Mouse (Mus musculus) intestine, embryonic 16.5 days (tissue): ENCODE results near the gene Gata2. TPM values are rescaled to one million over a fixed set of nuclear protein-coding genes. Genes with fewer than 3 reads are reported as not detected.
"Not testable (repeated sequence)": the region's sequence is repeated elsewhere in the genome, so short reads cannot be mapped to it uniquely, and the experiment has no call there.

Experiments used
- ATAC-seq: fragments of 200-750 bp; cut with Nextera tagmentation; 2 replicates; pipeline ENCODE4 v1.8.0; 2017; ENCODE audit warnings: moderate TSS enrichment, moderate library complexity
- H3K27ac ChIP-seq: fragments of 300-500 bp; sonication (generic); 2 replicates; pipeline ENCODE4 v1.5.1; 2014; ENCODE audit warnings: mild to moderate bottlenecking, low read length
- H3K27me3 ChIP-seq: fragments of 300-500 bp; sonication (generic); replicated peaks from 2 replicates; pipeline ENCODE4 v1.6.1; 2014; ENCODE audit warnings: low read length, control low read depth, mixed read lengths; ENCODE audit not compliant: control insufficient read depth, insufficient read depth
- H3K36me3 ChIP-seq: fragments of 300-500 bp; sonication (generic); 2 replicates; pipeline ENCODE4 v1.6.1; 2014; ENCODE audit warnings: low read length, control low read depth; ENCODE audit not compliant: control insufficient read depth, insufficient read depth
- H3K4me1 ChIP-seq: fragments of 300-500 bp; sonication (generic); 2 replicates; pipeline ENCODE4 v1.6.1; 2014; ENCODE audit warnings: low read length, control low read depth, mixed read lengths; ENCODE audit not compliant: control insufficient read depth, insufficient read depth
- H3K4me2 ChIP-seq: fragments of 300-500 bp; sonication (generic); 2 replicates; pipeline ENCODE4 v1.6.1; 2014; ENCODE audit warnings: low read depth, low read length, control low read depth
- H3K4me3 ChIP-seq: fragments of 300-500 bp; sonication (generic); 2 replicates; pipeline ENCODE4 v1.5.1; 2014; ENCODE audit warnings: mild to moderate bottlenecking, low read length
- H3K9ac ChIP-seq: fragments of 300-500 bp; sonication (generic); 2 replicates; pipeline ENCODE4 v1.6.1; 2014; ENCODE audit warnings: low read depth, low read length
- H3K9me3 ChIP-seq: fragments of 300-500 bp; sonication (generic); 2 replicates; pipeline ENCODE4 v1.6.1; 2016; ENCODE audit warnings: low read length, control low read depth; ENCODE audit not compliant: control insufficient read depth
- WGBS: fragments of 180-500 bp; shearing (Covaris S2); extraction: QIAGEN DNeasy Blood & Tissue Kit; methylation state at CpG from one replicate; pipeline ENCODE4 v1.1.7; 2014; 5-methylcytosine and 5-hydroxymethylcytosine counted together
- polyA plus RNA-seq: library from polyadenylated mRNA; unstranded; fragments of >200 nt; fragmentation: Nextera tagmentation; extraction: Ambion mirVana; gene quantifications from 2 replicates; pipeline ENCODE4 v1.2.1, GENCODE M21; 2015

Gata2 gene
- 4.2 and 4.7 TPM in 2 replicates for polyA plus RNA-seq

- Histone ChIP-seq H3K4me3 (peak within 1 kb of the TSS; percentile 45), H3K9me3 (no peaks in the 10 kb centered on the region), H3K27ac (no peak within 1 kb of the TSS), H3K4me1 (peaks cover 33% of the 10 kb centered on the region), H3K27me3 (peaks cover 98% of the 10 kb centered on the region), H3K4me2 (peak within 1 kb of the TSS; percentile 71), H3K36me3 (no peaks in the 10 kb centered on the region), H3K9ac (peak within 1 kb of the TSS; percentile 48)
- 1% methylated on average over 52 of the region's 57 CpGs for WGBS
- ATAC-seq = no peak
These were observed at the start of gene Gata2 for GRCm38 (mm10) chr6:88193433-88194052. TSS of gene Gata2 (plus strand) at chr6:88193891.

- Histone ChIP-seq H3K27ac (no peak overlapping the region), H3K4me3 (no peak overlapping the region), H3K9me3 (no peaks in the 10 kb centered on the region), H3K4me2 (no peak overlapping the region), H3K4me1 (no peaks in the 10 kb centered on the region), H3K36me3 (no peaks in the 10 kb centered on the region), H3K9ac (no peak overlapping the region), H3K27me3 (no peaks in the 10 kb centered on the region)
- ATAC-seq = no peak
- 79% methylated on average over 4 of the region's 4 CpGs for WGBS
These were observed 47.9 kb upstream of the Gata2 start for GRCm38 (mm10) chr6:88145793-88146192.

GRCm38 (mm10) chr6:88146576-88146975, 47.1 kb upstream of the Gata2 start:
- Histone ChIP-seq H3K4me3 (no peak overlapping the region), H3K4me2 (no peak overlapping the region), H3K4me1 (no peaks in the 10 kb centered on the region), H3K9ac (no peak overlapping the region), H3K36me3 (no peaks in the 10 kb centered on the region), H3K27ac (no peak overlapping the region), H3K9me3 (no peaks in the 10 kb centered on the region), H3K27me3 (no peaks in the 10 kb centered on the region)
- no peak for ATAC-seq
- 79% methylated on average over 8 of the region's 8 CpGs for WGBS

- Histone ChIP-seq H3K4me2 (no peak overlapping the region), H3K4me3 (no peak overlapping the region), H3K4me1 (no peaks in the 10 kb centered on the region), H3K9ac (no peak overlapping the region), H3K27ac (no peak overlapping the region), H3K27me3 (no peaks in the 10 kb centered on the region), H3K9me3 (no peaks in the 10 kb centered on the region), H3K36me3 (no peaks in the 10 kb centered on the region)
- WGBS = 65% methylated on average over 16 of the region's 16 CpGs
- ATAC-seq = no peak
These were observed 46.2 kb upstream of the Gata2 start for GRCm38 (mm10) chr6:88147411-88148003.

GRCm38 (mm10) chr6:88151335-88151734, 42.4 kb upstream of the Gata2 start:
- Histone ChIP-seq H3K36me3 (no peaks in the 10 kb centered on the region), H3K9me3 (no peaks in the 10 kb centered on the region), H3K4me3 (no peak overlapping the region), H3K9ac (no peak overlapping the region), H3K4me1 (no peaks in the 10 kb centered on the region), H3K27ac (no peak overlapping the region), H3K4me2 (no peak overlapping the region), H3K27me3 (no peaks in the 10 kb centered on the region)
- whole genome bisulfite sequencing = 66% methylated on average over 4 of the region's 4 CpGs
- no peak for ATAC-seq

GRCm38 (mm10) chr6:88152127-88152705, 41.5 kb upstream of the Gata2 start:
- Histone ChIP-seq H3K9me3 (no peaks in the 10 kb centered on the region), H3K27ac (no peak overlapping the region), H3K9ac (no peak overlapping the region), H3K27me3 (no peaks in the 10 kb centered on the region), H3K4me2 (no peak overlapping the region), H3K36me3 (no peaks in the 10 kb centered on the region), H3K4me3 (no peak overlapping the region), H3K4me1 (no peaks in the 10 kb centered on the region)
- WGBS = 75% methylated on average over 14 of the region's 14 CpGs
- no peak for ATAC-seq

GRCm38 (mm10) chr6:88152979-88153378, 40.7 kb upstream of the Gata2 start:
- Histone ChIP-seq H3K4me3 (no peak overlapping the region), H3K27ac (no peak overlapping the region), H3K4me1 (no peaks in the 10 kb centered on the region), H3K36me3 (no peaks in the 10 kb centered on the region), H3K9me3 (no peaks in the 10 kb centered on the region), H3K4me2 (no peak overlapping the region), H3K9ac (no peak overlapping the region), H3K27me3 (no peaks in the 10 kb centered on the region)
- no peak for ATAC-seq
- WGBS = 75% methylated on average over 6 of the region's 6 CpGs

GRCm38 (mm10) chr6:88155614-88156013, 38.1 kb upstream of the Gata2 start:
- H3K4me2 ChIP-seq, H3K9me3 ChIP-seq, H3K4me3 ChIP-seq, H3K9ac ChIP-seq, H3K27me3 ChIP-seq, ATAC-seq, H3K4me1 ChIP-seq, H3K27ac ChIP-seq, H3K36me3 ChIP-seq: not testable (repeated sequence)
- 91% methylated on average over 6 of the region's 6 CpGs for WGBS

- Histone ChIP-seq H3K9ac (no peak overlapping the region), H3K9me3 (no peaks in the 10 kb centered on the region), H3K27ac (no peak overlapping the region), H3K27me3 (no peaks in the 10 kb centered on the region), H3K4me1 (no peaks in the 10 kb centered on the region), H3K36me3 (no peaks in the 10 kb centered on the region), H3K4me3 (no peak overlapping the region), H3K4me2 (no peak overlapping the region)
- no peak for ATAC-seq
- 83% methylated on average over 5 of the region's 5 CpGs for WGBS
These were observed 34.9 kb upstream of the Gata2 start for GRCm38 (mm10) chr6:88158790-88159189.
